Mouse (Mus musculus): ENCODE data around the gene Cc2d1a. TPM values are rescaled to one million over a fixed set of nuclear protein-coding genes. Genes with fewer than 3 reads are reported as not detected.
A peak's percentile ranks its signal among the peaks of the same experiment; 100 is the strongest.

Cc2d1a gene
- total and polyA plus RNA-seq, 2 experiments from 2014 or later, result 48.4 to 70.1 TPM

- 6% methylated on average over 41 of the region's 42 CpGs for WGBS
- ATAC-seq, result peak; percentile 97
- TF ChIP-seq CTCF (IDR thresholded peaks at IDR 0.05; ENCODE audit: low read depth), result no peak
- Histone ChIP-seq H3K4me2 (ENCODE audit: low read depth) (peak within 1 kb of the TSS; percentile 65), H3K9me3 (ENCODE audit: low read length) (no peaks in the 10 kb centered on the region), H3K36me3 (ENCODE audit: insufficient read depth) (peaks cover 12% of the 10 kb centered on the region), H3K4me3 (ENCODE audit: low read depth, low read length) (peak within 1 kb of the TSS; percentile 73), H3K27me3 (ENCODE audit: insufficient read depth, low read length) (no peaks in the 10 kb centered on the region), H3K27ac (ENCODE audit: low read depth, low read length) (peak within 1 kb of the TSS; percentile 88), H3K9ac (peak within 1 kb of the TSS; percentile 62), H3K4me1 (ENCODE audit: insufficient read depth) (peaks cover 9% of the 10 kb centered on the region; the same call in 1 of the 2 replicates)
- DNase-seq, result peak; percentile 99
Measured at GRCm38 (mm10) chr8:84104697-84105609, 42.8 kb downstream of the Cc2d1a start, which contains the start of gene Dcaf15. Gene Dcaf15 (minus strand): TSS chr8:84104768.

GRCm38 (mm10) chr8:84104221-84104620 lies 43.5 kb downstream of the Cc2d1a start:
- ATAC-seq, result peak; percentile 62
- Histone ChIP-seq H3K9me3 (ENCODE audit: low read length) (no peaks in the 10 kb centered on the region), H3K36me3 (ENCODE audit: insufficient read depth) (peaks cover 12% of the 10 kb centered on the region), H3K4me2 (ENCODE audit: low read depth) (peak overlapping the region; percentile 65), H3K4me3 (ENCODE audit: low read depth, low read length) (peak overlapping the region; percentile 73), H3K27me3 (ENCODE audit: insufficient read depth, low read length) (no peaks in the 10 kb centered on the region), H3K27ac (ENCODE audit: low read depth, low read length) (peak overlapping the region; percentile 88), H3K9ac (peak overlapping the region; percentile 62), H3K4me1 (ENCODE audit: insufficient read depth) (peaks cover 9% of the 10 kb centered on the region; the same call in 1 of the 2 replicates)
- DNase-seq, result peak; percentile 67
- TF ChIP-seq CTCF (IDR thresholded peaks at IDR 0.05; ENCODE audit: low read depth), result peak; percentile 39
- WGBS, result 1% methylated on average over 28 of the region's 29 CpGs

GRCm38 (mm10) chr8:84103601-84104000 lies 44.1 kb downstream of the Cc2d1a start:
- H3K4me3 ChIP-seq (ENCODE audit: low read depth, low read length), result peak overlapping the region; percentile 73
- H3K9me3 ChIP-seq (ENCODE audit: low read length), result no peaks in the 10 kb centered on the region
- no peaks in the 10 kb centered on the region for H3K27me3 ChIP-seq (ENCODE audit: insufficient read depth, low read length)
- H3K36me3 ChIP-seq (ENCODE audit: insufficient read depth), result peaks cover 18% of the 10 kb centered on the region
- H3K9ac ChIP-seq, result peak overlapping the region; percentile 62
- H3K4me2 ChIP-seq (ENCODE audit: low read depth), result peak overlapping the region; percentile 65
- ATAC-seq, result no peak
- H3K27ac ChIP-seq (ENCODE audit: low read depth, low read length), result peak overlapping the region; percentile 88
- no peak for DNase-seq
- no peak for TF ChIP-seq CTCF (IDR thresholded peaks at IDR 0.05; ENCODE audit: low read depth)
- H3K4me1 ChIP-seq (ENCODE audit: insufficient read depth), result peaks cover 9% of the 10 kb centered on the region; the same call in 1 of the 2 replicates
- 50% methylated on average over 3 of the region's 3 CpGs for WGBS

GRCm38 (mm10) chr8:84101476-84102270 lies 46.1 kb downstream of the Cc2d1a start:
- 90% methylated on average over 25 of the region's 25 CpGs for WGBS
- Histone ChIP-seq H3K27ac (ENCODE audit: low read depth, low read length) (no peak overlapping the region), H3K4me1 (ENCODE audit: insufficient read depth) (peaks cover 9% of the 10 kb centered on the region; the same call in 1 of the 2 replicates), H3K9ac (no peak overlapping the region), H3K4me2 (ENCODE audit: low read depth) (no peak overlapping the region), H3K27me3 (ENCODE audit: insufficient read depth, low read length) (no peaks in the 10 kb centered on the region), H3K4me3 (ENCODE audit: low read depth, low read length) (no peak overlapping the region), H3K36me3 (ENCODE audit: insufficient read depth) (peaks cover 37% of the 10 kb centered on the region), H3K9me3 (ENCODE audit: low read length) (no peaks in the 10 kb centered on the region)
- ATAC-seq, result no peak
- no peak for TF ChIP-seq CTCF (IDR thresholded peaks at IDR 0.05; ENCODE audit: low read depth)
- no peak for DNase-seq

- no peak for TF ChIP-seq CTCF (IDR thresholded peaks at IDR 0.05; ENCODE audit: low read depth)
- WGBS, result 93% methylated on average over 7 of the region's 7 CpGs
- Histone ChIP-seq H3K4me1 (ENCODE audit: insufficient read depth) (peaks cover 4% of the 10 kb centered on the region; the same call in 1 of the 2 replicates), H3K4me2 (ENCODE audit: low read depth) (no peak overlapping the region), H3K9me3 (ENCODE audit: low read length) (no peaks in the 10 kb centered on the region), H3K9ac (no peak overlapping the region), H3K36me3 (ENCODE audit: insufficient read depth) (peaks cover 66% of the 10 kb centered on the region), H3K27ac (ENCODE audit: low read depth, low read length) (no peak overlapping the region), H3K27me3 (ENCODE audit: insufficient read depth, low read length) (no peaks in the 10 kb centered on the region), H3K4me3 (ENCODE audit: low read depth, low read length) (no peak overlapping the region)
- DNase-seq (no peak), ATAC-seq (no peak)
Measured at GRCm38 (mm10) chr8:84098376-84098775, 49.4 kb downstream of the Cc2d1a start.

GRCm38 (mm10) chr8:84096061-84096460 lies 51.7 kb downstream of the Cc2d1a start:
- no peak overlapping the region for H3K4me2 ChIP-seq (ENCODE audit: low read depth)
- no peaks in the 10 kb centered on the region for H3K4me1 ChIP-seq (ENCODE audit: insufficient read depth)
- no peak; the same call in 1 of the 2 replicates for ATAC-seq
- no peak overlapping the region for H3K9ac ChIP-seq
- H3K27ac ChIP-seq (ENCODE audit: low read depth, low read length), result no peak overlapping the region
- no peaks in the 10 kb centered on the region for H3K27me3 ChIP-seq (ENCODE audit: insufficient read depth, low read length)
- 64% methylated on average over 8 of the region's 8 CpGs for WGBS
- no peak for DNase-seq
- H3K36me3 ChIP-seq (ENCODE audit: insufficient read depth), result peaks cover 75% of the 10 kb centered on the region
- TF ChIP-seq CTCF (IDR thresholded peaks at IDR 0.05; ENCODE audit: low read depth), result no peak
- H3K4me3 ChIP-seq (ENCODE audit: low read depth, low read length), result no peak overlapping the region
- H3K9me3 ChIP-seq (ENCODE audit: low read length), result no peaks in the 10 kb centered on the region
